Mouse (Mus musculus): ENCODE data around the gene Mrpl36. TPM values are rescaled to one million over a fixed set of nuclear protein-coding genes. Genes with fewer than 3 reads are reported as not detected.

Gene Mrpl36
- total RNA-seq, 1 experiment from 2014 or later: 53.1 TPM

DNA sequence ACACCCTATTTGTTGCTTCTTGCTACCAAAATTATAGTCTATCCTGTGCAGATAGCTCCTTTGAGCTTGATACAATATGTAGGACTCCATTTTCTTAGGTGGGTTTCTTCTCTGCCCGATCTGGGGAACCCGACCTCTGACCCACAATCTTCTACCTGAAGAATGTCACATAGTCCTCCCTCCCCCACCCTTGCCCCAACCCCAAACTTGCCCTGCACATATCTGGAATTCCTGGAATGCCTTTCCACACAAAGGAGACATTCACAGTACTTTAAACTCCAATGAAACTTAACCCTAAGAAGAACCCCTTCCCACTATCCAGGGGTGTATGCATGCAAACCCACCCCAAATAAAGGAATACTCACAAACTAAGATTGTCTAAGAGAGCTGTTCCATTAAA is 17.8 kb downstream of the Mrpl36 start:
- ATAC-seq (replicated peaks; ENCODE audit: low read depth, poor library complexity, severe bottlenecking): no peak

GRCm38 (mm10) chr13:73346743-73347142 is 18.4 kb downstream of the Mrpl36 start:
- no peak for ATAC-seq (replicated peaks; ENCODE audit: low read depth, poor library complexity, severe bottlenecking)

DNA sequence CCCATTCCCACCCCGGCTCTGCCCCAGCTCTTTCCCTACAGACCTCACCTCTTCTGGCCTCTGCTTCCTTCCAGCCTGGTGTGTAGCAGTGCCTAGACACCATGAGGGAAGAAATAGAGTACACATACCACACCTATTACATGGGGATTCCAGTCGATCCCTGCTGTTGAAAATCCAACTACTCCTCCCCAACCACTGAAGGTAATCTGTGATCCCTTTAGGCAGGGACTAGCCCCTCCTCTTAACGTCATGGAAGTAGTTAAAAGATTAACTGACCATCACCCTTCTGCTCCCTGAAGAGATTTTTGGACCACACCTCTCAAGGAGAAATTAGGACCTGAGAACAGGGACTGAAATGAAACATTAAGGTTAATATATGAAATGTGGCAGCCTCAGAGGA is 18.9 kb downstream of the Mrpl36 start:
- ATAC-seq (replicated peaks; ENCODE audit: low read depth, poor library complexity, severe bottlenecking): no peak

- ATAC-seq (replicated peaks; ENCODE audit: low read depth, poor library complexity, severe bottlenecking): no peak
Measured at GRCm38 (mm10) chr13:73347922-73348650, 19.8 kb downstream of the Mrpl36 start.

DNA sequence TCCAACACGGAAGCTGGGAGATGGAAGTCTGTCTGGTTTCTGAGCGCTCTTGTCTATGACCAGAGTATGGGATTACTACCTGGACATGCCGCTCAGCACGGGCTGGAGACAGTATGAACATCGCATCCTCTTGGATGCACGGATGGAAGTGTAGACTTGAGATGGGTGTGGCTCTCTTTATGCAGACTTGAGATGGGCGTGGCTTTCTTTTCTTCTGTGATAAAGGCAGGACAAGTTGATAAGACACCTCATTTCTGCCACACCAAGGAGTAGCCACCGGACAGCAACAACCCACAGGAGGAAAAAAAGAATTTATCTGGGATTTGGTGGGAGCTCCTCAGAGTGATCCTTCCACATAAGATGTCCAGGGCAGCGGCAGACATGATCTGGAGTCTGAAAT is 22.4 kb downstream of the Mrpl36 start:
- ATAC-seq (replicated peaks; ENCODE audit: low read depth, poor library complexity, severe bottlenecking): no peak

DNA sequence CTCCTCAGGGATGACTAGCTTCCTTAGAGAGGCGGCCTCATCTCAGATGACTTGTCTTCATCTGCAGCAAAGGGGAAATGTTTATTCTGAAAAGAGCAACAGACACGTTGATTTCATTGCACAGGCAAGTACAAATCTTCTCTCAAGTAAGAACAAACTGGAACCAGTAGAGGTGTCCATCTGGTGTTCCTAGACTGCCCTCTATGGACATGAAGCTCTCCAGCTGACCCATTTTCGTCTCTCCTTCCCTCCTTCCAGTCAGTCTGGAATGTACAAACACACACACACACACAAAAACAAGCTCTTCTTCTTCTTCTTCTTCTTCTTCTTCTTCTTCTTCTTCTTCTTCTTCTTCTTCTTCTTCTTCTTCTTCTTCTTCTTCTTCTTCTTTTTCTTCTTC is 23.6 kb downstream of the Mrpl36 start:
- no peak for ATAC-seq (replicated peaks; ENCODE audit: low read depth, poor library complexity, severe bottlenecking)

- ATAC-seq (replicated peaks; ENCODE audit: low read depth, poor library complexity, severe bottlenecking): no peak
Measured at GRCm38 (mm10) chr13:73352491-73352890, 24.2 kb downstream of the Mrpl36 start.

- ATAC-seq (replicated peaks; ENCODE audit: low read depth, poor library complexity, severe bottlenecking): no peak
Measured at GRCm38 (mm10) chr13:73357106-73357505, 28.8 kb downstream of the Mrpl36 start.

- ATAC-seq (replicated peaks; ENCODE audit: low read depth, poor library complexity, severe bottlenecking): no peak
Measured at GRCm38 (mm10) chr13:73373367-73373766, 45.1 kb downstream of the Mrpl36 start.

DNA sequence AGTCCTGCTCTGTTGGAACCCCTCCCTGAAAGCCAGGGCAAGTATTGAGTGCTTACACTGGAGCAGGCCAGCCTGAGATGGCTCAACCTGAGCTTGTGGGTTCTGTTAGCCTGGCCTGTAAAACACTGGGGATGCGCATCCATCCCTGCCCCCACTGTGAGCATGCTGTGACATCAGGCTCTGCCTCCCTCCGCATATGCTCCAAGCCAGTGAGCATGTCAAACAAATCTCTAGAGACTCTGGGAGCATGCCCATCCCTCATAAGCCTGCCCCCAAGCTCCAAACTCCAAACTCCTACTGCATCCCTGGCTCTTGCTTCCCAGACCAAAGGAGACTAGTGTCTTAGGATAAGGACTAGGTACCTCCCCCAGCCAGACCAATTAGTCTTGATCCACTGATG is 46.3 kb downstream of the Mrpl36 start:
- no peak for ATAC-seq (replicated peaks; ENCODE audit: low read depth, poor library complexity, severe bottlenecking)

DNA sequence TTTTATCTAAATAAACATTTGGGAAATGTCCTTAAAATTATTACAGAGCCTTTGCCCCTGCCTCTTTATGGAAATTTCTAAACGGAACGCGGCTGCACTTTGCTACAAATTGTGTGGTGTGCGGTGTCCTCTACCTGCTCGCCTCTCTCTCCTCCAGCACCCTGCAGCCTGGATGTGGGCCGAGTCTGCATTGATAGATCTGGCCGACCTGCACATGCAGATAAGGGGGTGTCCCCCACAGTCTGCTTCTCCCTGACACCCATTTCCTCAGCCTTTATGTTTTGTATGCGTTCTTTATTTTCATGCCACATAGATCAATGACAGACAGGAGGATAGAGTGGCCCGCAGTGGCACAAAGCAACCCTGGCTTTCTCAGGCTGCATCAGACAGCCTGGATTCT is 49.3 kb downstream of the Mrpl36 start:
- no peak for ATAC-seq (replicated peaks; ENCODE audit: low read depth, poor library complexity, severe bottlenecking)

Other genes with a start within 250 kb of the Mrpl36 start
- gene Irx4, start 68.0 kb upstream of the Mrpl36 start, total RNA-seq (2017): not detected in 2 replicates
- gene Ndufs6, start within 50 bp of the Mrpl36 start, total RNA-seq (2017): 95.3 and 141 TPM in 2 replicates
- 14.2 and 18.7 TPM in 2 replicates for gene Lpcat1, start 138.7 kb downstream of the Mrpl36 start, total RNA-seq (2017)
- gene Slc6a3, start 208.2 kb downstream of the Mrpl36 start, total RNA-seq (2017): not detected in 2 replicates